Mouse (Mus musculus) embryo, embryonic 9.5 days (tissue): ENCODE data around the gene Tmem43.
"Not testable (repeated sequence)": the region's sequence is repeated elsewhere in the genome, so short reads cannot be mapped to it uniquely, and the experiment has no call there.

Experiments
- DNase-seq: peaks from one replicate; pipeline ENCODE4 v3.0.0-alpha.2; 2017; ENCODE audit errors: extremely low spot score

The Tmem43 gene

GRCm38 (mm10) chr6:91472868-91473804 is at the start of gene Tmem43, which contains the start of gene Chchd4:
TSS of gene Tmem43 (plus strand) at chr6:91473703.
TSS of gene Chchd4 (minus strand) at chr6:91473546.
- peak; percentile 98 for DNase-seq

GRCm38 (mm10) chr6:91424151-91424550 is 49.4 kb upstream of the Tmem43 start:
- DNase-seq, result no peak

GRCm38 (mm10) chr6:91440474-91441144 is 32.9 kb upstream of the Tmem43 start:
- peak; percentile 96 for DNase-seq

GRCm38 (mm10) chr6:91441145-91441662 is 32.3 kb upstream of the Tmem43 start:
- peak; percentile 8 for DNase-seq

GRCm38 (mm10) chr6:91445316-91445715 is 28.2 kb upstream of the Tmem43 start:
- DNase-seq, result no peak

GRCm38 (mm10) chr6:91449472-91450225 is 23.9 kb upstream of the Tmem43 start:
- DNase-seq, result no peak

GRCm38 (mm10) chr6:91452056-91452455 is 21.4 kb upstream of the Tmem43 start:
- no peak for DNase-seq

- DNase-seq, result no peak
These were observed 19.0 kb upstream of the Tmem43 start for GRCm38 (mm10) chr6:91454546-91454945.

GRCm38 (mm10) chr6:91459471-91459870 is 14.0 kb upstream of the Tmem43 start:
- no peak for DNase-seq

- DNase-seq, result no peak
These were observed 7.7 kb upstream of the Tmem43 start for GRCm38 (mm10) chr6:91465756-91466155.

- DNase-seq, result no peak
These were observed 6.4 kb upstream of the Tmem43 start for GRCm38 (mm10) chr6:91467106-91467505.

- no peak for DNase-seq
These were observed 2.8 kb upstream of the Tmem43 start for GRCm38 (mm10) chr6:91470712-91471111.

- DNase-seq, result not testable (repeated sequence)
These were observed 2.1 kb upstream of the Tmem43 start for GRCm38 (mm10) chr6:91471427-91471826.

- DNase-seq, result peak; percentile 9
These were observed 1.2 kb upstream of the Tmem43 start for GRCm38 (mm10) chr6:91472319-91472718.

- no peak for DNase-seq
These were observed 420 bp downstream of the Tmem43 start for GRCm38 (mm10) chr6:91473805-91474440.

- no peak for DNase-seq
These were observed 1.1 kb downstream of the Tmem43 start for GRCm38 (mm10) chr6:91474441-91475190.

GRCm38 (mm10) chr6:91476541-91476940 is 3.0 kb downstream of the Tmem43 start:
- DNase-seq, result no peak

- no peak for DNase-seq
These were observed 9.9 kb downstream of the Tmem43 start for GRCm38 (mm10) chr6:91483371-91483770.

GRCm38 (mm10) chr6:91486736-91487453 is 13.4 kb downstream of the Tmem43 start:
- no peak for DNase-seq
